Mouse (Mus musculus) kidney, postnatal 14 days (tissue): ENCODE measurements around the gene 4931422A03Rik.
"Not testable (repeated sequence)": the region's sequence is repeated elsewhere in the genome, so short reads cannot be mapped to it uniquely, and the experiment has no call there.

ENCODE experiments used
- DNase-seq: peaks from one replicate; pipeline ENCODE4 v3.0.0; 2022; ENCODE audit warnings: mixed read lengths

4931422A03Rik gene

DNA sequence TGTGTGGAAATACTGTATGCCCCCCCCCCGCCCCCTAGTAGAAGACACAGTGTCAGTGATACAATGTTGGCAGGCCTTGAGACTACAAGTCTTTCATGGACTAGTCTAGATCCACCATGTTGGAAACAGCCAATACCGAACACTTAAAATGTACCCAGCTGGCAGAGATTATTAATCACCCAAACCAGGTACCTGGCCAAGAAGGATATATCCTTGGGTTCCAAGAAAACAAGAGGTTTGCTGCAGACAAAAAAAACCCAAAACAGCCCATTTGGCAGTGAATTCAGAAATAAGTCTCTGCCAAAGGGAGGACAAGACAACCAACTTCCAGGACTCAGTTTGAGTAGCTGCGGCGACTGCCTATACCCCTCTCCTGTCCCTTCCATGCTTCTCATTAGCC, 3.5 kb downstream of the 4931422A03Rik start:
- DNase-seq = no peak

DNA sequence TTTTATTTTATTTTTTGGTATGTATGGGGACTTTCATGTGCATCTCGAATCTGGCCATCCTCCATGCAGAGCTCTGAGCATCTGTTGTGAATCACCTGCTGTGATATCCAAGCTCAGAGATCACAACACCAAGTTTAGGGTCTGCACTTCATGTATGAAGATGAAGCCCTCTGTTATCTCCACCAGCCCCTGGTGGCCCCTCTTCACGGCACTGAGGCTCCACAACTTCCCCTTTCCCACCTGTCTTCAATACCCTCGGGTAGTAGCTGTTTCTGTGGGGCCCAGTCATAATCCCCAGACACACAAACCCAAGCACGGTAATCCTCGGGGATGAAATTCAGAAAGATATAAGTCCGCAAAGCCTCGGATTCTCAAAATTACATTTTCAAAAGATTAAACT, 5.1 kb downstream of the 4931422A03Rik start:
- no peak for DNase-seq

DNA sequence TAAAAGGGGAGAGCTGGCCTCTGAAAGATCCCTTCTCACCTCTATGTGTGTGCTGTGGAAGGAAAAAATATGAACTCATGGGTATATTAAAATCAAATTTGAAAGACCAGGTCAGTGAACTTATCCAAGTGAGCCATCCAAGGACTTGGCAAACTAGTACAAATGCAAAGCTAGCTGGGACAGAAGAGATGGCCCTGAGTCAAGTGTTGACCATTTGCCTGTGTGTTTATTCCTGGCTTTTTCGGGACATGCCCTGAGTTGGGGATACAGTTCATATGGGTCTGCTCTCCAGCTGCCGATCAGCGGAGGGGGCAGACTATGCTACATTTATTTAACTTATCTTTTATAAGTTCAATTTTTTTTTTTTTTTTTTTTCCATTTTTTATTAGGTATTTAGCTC, 19.3 kb downstream of the 4931422A03Rik start:
- not testable (repeated sequence) for DNase-seq

DNA sequence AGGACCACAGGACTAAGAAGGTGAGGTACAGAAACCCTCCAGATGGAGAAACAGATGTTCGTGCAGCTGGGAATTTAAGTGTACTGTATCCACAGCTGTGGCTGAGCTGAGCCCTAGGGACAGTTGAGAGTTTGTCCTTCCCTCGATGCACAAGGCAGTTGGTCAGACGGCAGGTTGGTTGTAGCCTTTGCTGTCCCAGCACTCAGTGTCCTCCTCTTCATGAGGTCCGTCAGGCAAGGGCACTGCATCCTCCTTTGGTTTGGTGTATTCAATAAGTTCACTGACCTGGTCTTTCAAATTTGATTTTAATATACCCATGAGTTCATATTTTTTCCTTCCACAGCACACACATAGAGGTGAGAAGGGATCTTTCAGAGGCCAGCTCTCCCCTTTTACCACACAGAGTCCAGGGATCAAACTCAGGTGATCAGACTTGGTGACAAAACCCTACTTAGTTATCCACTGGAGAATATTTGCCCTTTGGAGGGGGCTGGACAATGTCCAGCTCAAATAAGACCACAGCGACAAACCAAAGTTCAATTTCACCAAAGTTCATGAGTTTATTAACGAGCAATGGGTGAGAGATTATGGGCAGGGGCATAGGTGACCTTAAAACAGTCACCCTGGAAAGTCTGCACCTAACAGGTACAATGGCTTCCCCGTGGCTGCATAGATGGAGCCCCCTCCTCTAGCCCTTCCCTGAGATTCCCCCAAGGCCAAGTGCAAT, 20.2 kb downstream of the 4931422A03Rik start:
- no peak for DNase-seq

DNA sequence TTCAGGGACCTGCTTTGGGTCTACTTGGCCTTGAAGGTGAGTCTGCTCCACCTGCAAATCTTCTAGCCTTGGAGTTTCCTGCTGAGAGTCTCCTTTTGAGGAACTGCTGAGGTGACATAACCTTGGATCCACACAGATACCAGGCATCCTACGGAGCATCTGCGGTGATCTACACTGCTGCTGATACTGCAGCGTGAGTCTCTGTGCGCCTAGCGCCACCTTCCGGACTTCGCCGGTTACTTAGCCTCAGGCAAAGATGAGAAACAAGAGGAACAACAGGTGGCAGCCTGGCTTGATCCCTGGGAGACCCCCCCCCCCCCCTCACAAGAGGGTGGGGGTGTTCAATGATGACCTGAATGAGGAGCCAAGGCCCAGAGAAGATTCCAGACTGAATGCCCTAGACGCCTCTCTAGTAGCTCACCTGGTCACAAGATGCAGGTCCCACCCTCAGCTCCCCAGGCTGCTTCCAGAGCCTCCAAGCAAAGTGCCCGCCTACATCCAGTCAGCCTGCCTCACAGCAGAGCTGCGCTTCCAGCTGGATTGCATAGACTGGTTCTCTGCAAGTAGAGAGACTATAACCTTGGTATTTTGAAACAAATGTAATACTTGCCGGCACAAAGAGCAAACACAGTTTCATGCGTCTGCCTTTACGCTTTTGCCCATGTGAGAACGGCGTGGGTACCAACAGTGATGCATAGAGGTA, 25.3 kb downstream of the 4931422A03Rik start:
- peak; percentile 40 for DNase-seq

DNA sequence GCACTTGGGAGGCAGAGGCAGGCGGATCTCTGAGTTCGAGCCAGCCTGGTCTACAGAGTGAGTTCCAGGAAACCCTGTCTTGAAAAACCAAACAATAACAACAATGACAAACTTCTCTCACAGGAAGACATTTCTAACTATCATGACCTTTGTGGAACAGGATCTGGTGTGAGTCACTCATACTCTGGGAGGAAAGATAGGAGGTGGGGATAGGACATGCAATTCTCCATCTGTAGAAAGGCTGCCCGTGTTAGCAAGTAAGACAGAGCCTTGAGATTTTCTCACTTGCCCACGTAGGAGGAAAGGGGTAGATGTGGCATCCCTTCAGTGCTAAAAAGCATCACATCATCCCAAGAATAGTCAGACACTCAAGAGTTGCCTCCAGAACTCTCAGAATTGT, 26.3 kb downstream of the 4931422A03Rik start:
- no peak for DNase-seq

DNA sequence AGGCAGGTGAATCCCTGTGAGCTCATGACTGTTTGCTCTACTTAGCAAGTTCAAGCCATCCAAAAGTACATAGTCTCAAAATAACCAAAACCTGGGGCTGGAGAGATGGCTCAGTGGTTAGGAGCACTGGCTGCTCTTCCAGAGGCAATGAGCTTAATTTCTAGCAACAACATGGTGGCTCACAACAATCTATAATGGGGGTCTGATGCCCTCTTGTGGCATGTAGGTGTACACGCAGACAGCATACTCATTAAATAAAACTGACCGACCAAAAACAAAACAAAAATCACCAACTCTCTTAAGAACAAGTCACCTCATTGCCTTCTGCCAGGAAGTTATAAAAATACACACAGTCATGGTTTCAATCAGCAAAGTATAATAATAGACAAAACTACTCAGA, 27.1 kb downstream of the 4931422A03Rik start:
- DNase-seq = peak; percentile 14

DNA sequence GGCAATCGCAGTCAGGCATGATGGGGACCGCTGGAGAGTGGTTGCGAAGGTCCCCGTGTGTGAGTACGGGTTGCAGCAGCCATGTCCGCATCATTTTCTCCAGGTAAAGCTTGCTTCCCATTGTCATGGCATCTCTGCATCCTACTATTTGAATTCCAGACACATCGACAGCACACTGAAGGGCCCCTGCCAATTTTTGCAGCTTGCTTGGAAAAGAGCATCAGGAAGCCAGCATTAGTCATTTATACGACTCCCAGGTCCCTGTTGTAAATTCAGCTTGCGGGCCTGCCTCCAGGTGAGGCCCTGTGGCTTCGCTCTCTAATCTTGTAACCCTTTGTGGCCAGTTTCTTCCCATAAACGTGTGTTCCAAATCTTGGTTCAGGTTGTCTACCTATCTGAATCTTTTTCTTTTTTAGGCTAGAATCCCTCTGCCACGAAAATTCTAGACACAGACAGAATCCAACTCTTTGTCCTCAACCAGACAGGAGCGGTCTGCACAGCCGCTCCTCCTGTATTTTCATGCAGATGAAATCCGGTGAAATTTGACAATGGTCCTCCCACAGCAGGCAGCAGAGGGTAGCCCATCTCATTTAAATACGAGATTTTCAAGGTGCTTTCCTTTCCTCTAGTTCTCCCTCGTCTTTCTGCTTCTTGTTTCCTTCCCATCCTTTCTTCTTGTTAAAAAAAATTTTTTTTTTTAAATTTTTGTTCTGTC, 35.4 kb downstream of the 4931422A03Rik start:
- no peak for DNase-seq

DNA sequence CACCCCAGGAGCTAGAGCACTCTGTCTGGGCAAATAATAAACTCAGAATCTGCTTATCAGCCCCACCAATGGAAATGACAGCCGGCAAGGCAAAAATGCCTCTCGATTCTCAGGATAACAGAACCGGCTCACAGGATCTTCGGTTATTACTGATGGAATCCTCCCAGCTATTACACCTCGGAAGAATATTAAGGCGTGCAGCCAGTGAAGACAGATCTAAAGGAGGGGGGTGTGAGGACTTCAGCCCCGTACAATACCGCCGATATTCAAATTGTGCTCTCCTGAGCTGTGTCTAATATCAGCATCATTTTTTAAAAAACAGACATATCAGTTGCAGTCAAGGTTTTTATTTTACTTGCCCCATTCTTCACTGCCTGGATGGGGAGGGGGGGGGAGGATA, 36.0 kb downstream of the 4931422A03Rik start:
- no peak for DNase-seq

DNA sequence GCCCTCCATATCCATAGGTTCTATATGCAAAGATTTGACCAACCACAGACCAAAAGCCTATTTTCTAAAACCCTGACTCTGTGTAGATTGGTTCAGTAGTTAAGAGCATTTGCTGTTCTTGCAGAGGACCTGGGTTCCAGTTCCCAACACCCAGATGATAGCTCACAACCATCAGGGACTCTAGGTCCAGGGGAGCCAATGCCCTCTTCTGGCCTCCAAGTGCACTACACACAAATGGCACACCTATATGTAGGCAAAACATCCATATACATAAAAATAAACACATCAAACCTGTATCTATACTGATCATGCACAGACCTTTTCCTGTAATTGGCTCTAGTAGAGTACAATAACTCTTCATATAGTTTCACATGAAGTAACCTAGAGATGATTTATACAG, 36.9 kb downstream of the 4931422A03Rik start:
- DNase-seq = no peak

DNA sequence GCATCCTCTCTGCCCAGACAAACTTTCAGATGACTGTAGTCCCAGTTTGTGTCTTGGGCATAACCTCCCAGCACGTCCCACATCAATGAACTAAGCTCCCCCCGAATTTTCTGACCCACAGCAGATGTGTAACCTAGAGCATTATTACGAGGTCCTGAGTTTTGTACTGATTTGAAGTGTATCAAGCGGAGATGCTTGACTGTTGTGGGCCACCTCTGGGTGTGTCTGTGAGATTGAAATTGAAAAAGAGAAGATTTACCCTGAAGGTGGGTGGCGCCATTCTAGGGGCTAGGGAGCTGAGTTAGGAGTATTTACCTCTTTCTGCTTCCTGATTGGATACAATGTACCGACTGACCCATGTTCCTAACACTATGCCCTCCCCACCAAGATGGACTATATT, 38.4 kb downstream of the 4931422A03Rik start:
- DNase-seq = no peak

DNA sequence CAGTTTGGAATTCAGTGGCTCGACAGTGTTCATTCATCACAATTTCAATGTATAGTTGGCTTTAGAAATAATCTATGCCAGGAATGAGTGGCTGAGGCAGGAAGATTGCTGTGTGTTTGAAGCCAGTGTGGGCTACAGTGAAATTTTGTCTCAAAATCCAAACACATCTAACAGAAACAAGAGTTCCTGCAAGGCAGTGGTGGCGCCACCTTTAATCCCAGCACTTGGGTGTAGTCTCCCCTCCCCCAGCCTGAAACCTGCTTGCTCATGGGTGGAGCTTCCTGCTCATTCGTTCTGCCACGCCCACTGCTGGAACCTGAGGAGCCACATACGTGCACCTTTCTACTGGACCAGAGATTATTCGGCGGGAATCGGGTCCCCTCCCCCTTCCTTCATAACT, 40.6 kb downstream of the 4931422A03Rik start:
- DNase-seq = not testable (repeated sequence)

DNA sequence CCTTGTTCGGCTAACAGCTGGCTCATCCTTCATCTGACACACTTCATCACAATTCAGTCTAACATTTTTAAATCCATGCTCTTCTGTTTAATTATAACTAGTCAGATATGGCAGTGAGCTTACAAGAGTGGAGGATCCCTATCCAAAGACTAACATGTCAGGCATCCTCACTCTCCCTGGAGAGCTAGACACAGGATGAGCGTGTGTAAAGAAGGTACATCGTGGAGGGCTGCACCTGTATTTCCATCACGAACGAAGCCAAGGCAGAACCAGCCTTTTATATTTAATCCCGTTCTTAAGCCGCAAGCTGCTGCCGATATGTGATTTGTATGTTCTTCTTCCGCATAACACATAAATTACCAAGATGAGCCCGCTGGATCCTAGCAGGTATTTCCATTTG, 45.0 kb downstream of the 4931422A03Rik start:
- DNase-seq = no peak

DNA sequence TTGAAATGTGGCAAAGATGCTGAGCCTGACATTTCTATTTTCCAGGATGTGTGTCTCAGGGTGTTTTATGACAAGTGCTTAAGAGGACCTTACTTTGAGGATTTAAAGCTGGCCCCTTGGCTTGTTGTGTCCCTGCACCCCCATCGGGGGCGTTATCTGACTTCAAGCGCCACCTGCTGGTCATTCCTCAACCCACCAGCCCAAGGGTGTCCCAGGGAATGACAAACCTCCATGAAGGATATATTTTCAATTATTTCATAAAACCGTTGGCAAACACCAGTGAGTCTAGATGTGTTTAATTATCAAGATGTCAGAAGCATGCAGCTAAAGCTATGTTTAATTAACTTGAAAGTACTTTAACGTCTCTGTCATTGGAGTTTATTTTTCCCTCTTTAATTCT, 45.9 kb downstream of the 4931422A03Rik start:
- DNase-seq = peak; percentile 80

DNA sequence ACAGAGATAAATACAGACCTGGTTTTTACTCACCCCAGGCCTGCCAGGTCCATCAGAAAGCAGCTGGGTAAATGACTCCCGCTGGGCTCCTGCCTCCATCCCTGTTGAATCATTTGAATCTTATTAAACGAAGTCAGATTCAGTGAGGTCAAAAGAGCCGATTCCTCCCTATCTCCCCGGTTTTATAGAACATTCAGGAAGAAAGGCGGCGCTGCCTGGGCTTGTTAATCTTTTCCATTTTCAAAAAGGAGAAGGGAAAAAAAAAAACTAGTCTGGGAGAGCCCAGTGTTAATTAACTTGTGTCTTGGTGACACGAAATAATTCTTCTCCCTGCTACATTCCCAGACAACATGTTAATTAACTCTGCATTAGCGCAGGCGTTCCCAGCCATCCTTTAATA, 50.4 kb downstream of the 4931422A03Rik start:
- DNase-seq = no peak

DNA sequence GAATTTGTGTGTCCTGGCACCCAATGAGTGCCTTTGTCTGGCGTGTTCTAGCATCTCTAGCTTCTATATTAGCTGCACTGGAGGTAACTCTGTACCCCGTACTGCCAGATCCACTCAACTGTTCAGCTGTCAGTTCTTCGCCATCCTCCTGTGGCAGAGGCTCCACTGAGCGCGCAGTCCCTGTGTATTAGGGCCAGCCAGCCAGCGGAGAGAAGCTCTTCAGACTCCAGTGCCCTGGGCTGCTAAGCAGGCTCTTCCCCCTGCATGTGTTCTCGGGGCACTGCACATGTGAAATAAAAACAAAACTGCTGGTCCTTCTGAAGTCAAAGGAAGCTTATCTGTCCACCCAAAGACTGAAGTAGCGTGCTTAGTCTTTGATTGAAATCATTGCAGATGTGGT, 50.9 kb downstream of the 4931422A03Rik start:
- no peak for DNase-seq

DNA sequence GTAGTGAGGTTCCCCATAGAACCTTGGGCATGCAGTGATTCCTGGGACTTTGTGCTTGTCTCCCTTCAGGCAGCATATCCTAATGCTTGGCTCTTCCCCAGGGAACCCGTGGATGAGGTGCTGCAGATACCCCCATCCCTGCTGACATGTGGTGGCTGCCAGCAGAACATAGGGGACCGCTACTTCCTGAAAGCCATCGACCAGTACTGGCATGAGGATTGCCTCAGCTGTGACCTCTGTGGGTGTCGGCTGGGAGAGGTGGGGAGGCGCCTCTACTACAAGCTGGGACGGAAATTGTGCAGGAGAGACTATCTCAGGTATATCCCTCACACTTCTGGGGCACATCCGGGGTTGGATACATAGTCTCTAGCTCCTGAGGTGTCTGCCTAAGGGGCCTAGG, 52.3 kb downstream of the 4931422A03Rik start:
- no peak for DNase-seq

DNA sequence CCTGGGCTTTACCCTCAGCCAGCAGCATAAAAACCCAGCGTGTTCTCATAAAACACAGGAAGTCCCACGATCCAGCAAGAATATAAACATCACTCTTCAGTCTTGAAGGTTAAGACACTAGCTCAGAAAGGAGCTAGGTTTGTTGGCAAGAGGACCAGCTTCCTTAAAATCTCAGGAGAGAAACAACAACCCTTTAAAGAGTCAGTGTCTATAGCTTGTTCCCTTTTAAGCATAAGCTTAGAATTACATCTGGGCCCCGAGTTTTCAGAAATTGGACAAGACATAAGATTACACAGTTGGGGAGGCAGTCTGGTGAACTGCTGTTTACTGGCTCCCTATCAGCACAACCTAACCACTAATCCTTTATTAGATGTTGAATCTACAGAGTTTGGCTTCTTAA, 56.3 kb downstream of the 4931422A03Rik start:
- DNase-seq = no peak

DNA sequence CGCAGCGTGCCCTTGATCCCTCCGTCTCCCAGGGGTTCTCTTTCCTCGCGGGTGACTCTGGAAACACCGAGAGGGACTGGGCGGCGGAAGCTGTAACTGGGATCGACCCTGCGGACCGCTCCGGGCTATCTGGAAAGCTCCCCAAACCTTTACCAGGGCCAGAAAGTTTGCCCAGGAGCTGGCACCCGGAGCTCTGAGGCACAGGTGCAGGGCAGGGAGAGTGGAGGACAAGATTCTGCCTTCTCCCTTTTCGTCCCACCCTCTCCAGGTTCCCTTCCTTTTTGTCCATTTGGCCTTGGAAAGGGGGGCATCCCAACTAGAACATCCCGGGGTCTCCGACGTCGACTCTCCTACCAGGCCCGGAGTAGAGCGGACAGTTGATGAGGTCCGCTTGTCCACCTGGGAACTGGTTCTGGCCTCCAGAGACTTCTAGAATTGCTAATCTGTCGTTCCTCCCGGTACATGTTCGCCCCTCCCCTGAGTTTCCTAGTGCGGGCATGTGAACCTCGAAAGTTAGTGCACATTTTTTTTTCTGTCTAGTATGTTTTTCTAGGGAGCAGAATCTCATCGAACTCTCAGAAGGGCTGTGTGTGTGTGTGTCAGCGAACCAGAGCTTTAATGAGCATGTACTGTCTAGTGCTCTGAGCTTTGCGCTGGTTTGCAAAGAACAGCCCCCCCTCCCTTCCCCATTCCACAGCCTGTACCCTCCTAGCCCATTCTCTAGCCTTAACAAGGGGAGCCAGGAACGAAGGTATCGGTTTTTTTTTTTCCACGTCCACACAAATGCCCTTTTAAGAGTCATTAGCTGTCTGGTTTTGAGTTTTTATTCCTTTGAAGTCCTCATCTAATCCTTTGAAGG, 57.1 kb downstream of the 4931422A03Rik start:
- no peak for DNase-seq

DNA sequence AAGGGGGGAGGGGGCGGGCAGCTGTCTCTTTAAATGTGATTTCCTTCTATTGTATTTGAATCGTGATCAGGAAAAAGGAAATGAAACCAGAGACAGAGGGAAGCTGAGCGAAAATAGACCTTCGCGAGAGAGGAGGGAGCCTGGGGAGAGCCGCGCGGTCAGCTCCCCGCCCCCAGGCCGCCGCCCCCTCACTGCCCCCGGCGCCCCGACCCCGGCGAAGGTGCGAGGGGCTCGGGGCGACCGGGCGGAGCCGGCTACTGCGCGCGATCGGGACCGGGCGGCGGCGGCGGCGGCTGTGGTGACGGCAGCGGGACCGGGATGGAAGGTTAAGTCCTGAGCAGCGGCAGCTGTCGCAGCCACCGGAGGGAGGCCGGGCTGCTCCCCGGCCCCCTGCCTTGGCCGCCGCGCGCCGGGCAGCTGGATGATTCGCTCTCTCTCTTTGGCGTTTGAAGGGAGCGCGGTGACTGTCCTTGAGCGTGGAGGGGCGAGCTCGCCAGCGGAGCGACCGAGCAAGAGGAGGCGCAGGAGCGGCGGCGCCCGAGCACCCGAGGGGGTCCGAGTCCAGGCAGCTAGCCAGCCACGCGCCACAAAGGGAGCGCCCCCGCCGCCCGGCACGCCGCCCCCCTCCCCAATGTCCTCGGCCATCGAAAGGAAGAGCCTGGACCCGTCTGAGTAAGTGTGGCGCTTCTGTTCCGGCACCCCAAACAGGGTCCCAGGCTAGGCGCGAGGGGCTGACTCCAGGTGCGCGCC, 57.9 kb downstream of the 4931422A03Rik start:
- peak; percentile 68 for DNase-seq

DNA sequence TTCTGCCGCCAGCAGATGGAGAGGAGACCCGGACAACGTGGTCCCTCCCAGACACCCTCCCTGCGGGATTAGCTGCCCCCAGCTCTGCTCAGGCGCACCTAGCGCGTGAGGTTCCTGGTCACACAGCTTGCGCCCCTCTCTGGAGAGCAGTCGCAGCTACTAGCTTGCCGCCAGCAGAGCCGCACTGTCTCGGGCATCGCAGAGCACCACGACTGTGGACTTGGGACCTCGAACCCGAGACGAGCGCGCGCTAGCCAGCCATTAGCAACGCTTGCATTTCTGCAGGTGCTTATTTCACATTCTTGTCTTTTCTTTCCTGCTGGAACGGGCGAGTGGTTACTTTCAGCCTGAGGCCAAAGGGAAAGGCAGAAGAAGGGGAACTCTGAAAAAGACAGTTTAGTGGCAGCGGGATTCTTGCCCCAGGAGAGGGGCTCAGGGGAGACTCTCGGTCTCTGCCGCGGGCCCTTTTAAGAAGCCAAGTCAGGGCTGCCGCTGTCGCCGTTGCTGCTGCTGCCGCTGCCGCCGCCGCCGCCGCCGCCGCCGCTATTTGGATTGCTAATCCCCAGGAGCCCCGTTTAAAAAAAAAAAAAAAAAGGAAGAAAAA, 58.6 kb downstream of the 4931422A03Rik start:
- DNase-seq = peak; percentile 79

DNA sequence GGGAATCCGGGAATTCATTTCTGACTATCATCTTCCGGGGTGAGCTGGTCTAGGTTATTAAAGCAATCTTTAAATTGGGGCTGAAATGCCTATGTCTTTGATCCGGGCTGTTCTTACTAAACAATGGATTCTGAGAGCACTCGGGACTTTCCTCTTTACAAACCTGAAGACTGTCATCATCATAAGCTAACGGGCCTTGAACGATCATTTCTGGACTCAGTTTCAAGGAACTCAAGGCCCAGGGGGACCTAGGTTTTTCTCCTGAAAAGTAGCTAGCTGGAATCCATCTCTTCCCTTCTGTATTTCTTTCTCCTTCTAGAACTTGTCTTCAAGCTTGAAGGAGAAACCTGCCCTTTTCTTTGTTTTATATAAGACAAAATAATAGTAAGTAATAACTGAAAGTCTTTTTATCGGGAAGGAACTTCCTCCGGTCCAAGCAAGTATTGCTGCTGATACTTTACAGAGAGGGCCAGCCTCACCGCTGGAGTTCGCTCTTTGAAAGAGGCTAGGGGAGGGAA, 59.2 kb downstream of the 4931422A03Rik start:
- DNase-seq = no peak
